Mouse (Mus musculus) bone marrow, adult 2 months (tissue): ENCODE measurements around the gene Ldlr. TPM values are rescaled to one million over a fixed set of nuclear protein-coding genes. Genes with fewer than 3 reads are reported as not detected.

Experiments used
- H3K27ac ChIP-seq: fragments of 200-500 bp; 2 replicates; pipeline ENCODE4 v1.5.1; 2012; ENCODE audit warnings: low read depth, mild to moderate bottlenecking, control low read depth, inconsistent platforms, low read length; ENCODE audit not compliant: control insufficient read depth, poor library complexity, insufficient read depth
- H3K4me1 ChIP-seq: fragments of 200-500 bp; 2 replicates; pipeline ENCODE4 v1.6.1; 2011; ENCODE audit warnings: low read length; ENCODE audit not compliant: control insufficient read depth, insufficient read depth
- H3K4me3 ChIP-seq: fragments of 200-500 bp; replicated peaks from 2 replicates; pipeline ENCODE3; 2011; ENCODE audit warnings: mild to moderate bottlenecking, low read depth, low read length, control low read depth; ENCODE audit not compliant: control insufficient read depth
- CTCF ChIP-seq: fragments of 200-500 bp; IDR thresholded peaks from 2 replicates; pipeline ENCODE4 v1.5.1; 2011; ENCODE audit warnings: low read length, control low read depth; ENCODE audit not compliant: control insufficient read depth, insufficient read depth
- POLR2A ChIP-seq: fragments of 200-500 bp; IDR thresholded peaks from 2 replicates; pipeline ENCODE4 v1.6.1; 2011; ENCODE audit warnings: low read depth, mild to moderate bottlenecking, control low read depth, low read length, borderline replicate concordance; ENCODE audit not compliant: control insufficient read depth
- WGBS: fragments of 180-500 bp; shearing (Covaris S2); methylation state at CpG from one replicate; pipeline ENCODE4 v1.1.7; 2018; 5-methylcytosine and 5-hydroxymethylcytosine counted together
- polyA plus RNA-seq: library from polyadenylated mRNA; stranded (reverse); fragments of >200 nt; gene quantifications from 2 replicates; pipeline ENCODE4 v1.2.4, GENCODE M21; 2011; ENCODE audit warnings: low replicate concordance; ENCODE audit not compliant: missing spikeins, insufficient read depth, insufficient read length

Ldlr gene
- polyA plus RNA-seq, 1 experiment, result 14.5 TPM

- H3K4me3 ChIP-seq, result no peak overlapping the region
- H3K4me1 ChIP-seq, result peaks cover 4% of the 10 kb centered on the region; the same call in 1 of the 2 replicates
- no peak overlapping the region for H3K27ac ChIP-seq
- 96% methylated on average over 17 of the region's 17 CpGs for WGBS
- TF ChIP-seq POLR2A, result no peak
- no peak for TF ChIP-seq CTCF
Measured at GRCm38 (mm10) chr9:21733446-21733845, 10.2 kb downstream of the Ldlr start.

- H3K4me3 ChIP-seq, result no peak overlapping the region
- no peak for TF ChIP-seq CTCF
- TF ChIP-seq POLR2A, result no peak
- WGBS, result 92% methylated on average over 7 of the region's 7 CpGs
Measured at GRCm38 (mm10) chr9:21733989-21734388, 10.7 kb downstream of the Ldlr start.

GRCm38 (mm10) chr9:21735126-21735525 is 11.8 kb downstream of the Ldlr start:
- no peak overlapping the region for H3K27ac ChIP-seq
- TF ChIP-seq CTCF (no peak), POLR2A (no peak)
- WGBS, result 95% methylated on average over 14 of the region's 14 CpGs
- no peaks in the 10 kb centered on the region for H3K4me1 ChIP-seq
- H3K4me3 ChIP-seq, result no peak overlapping the region

More at GRCm38 (mm10) chr9:21733989-21734388, 10.7 kb downstream of the Ldlr start:
- no peak overlapping the region for H3K27ac ChIP-seq
- H3K4me1 ChIP-seq, result peaks cover 3% of the 10 kb centered on the region; the same call in 1 of the 2 replicates

- H3K4me3 ChIP-seq, result no peak overlapping the region
- no peak overlapping the region for H3K27ac ChIP-seq
- 83% methylated on average over 3 of the region's 3 CpGs for WGBS
- H3K4me1 ChIP-seq, result no peaks in the 10 kb centered on the region
- no peak for TF ChIP-seq POLR2A
- TF ChIP-seq CTCF, result no peak
Measured at GRCm38 (mm10) chr9:21736580-21736979, 13.3 kb downstream of the Ldlr start.

- Histone ChIP-seq H3K27ac (no peak overlapping the region), H3K4me1 (no peaks in the 10 kb centered on the region), H3K4me3 (no peak overlapping the region)
- TF ChIP-seq POLR2A (no peak), CTCF (no peak)
- 91% methylated on average over 10 of the region's 10 CpGs for WGBS
Measured at GRCm38 (mm10) chr9:21737188-21737587, 13.9 kb downstream of the Ldlr start.

- H3K4me1 ChIP-seq, result no peaks in the 10 kb centered on the region
- H3K27ac ChIP-seq, result no peak overlapping the region
- TF ChIP-seq CTCF, result no peak
- TF ChIP-seq POLR2A, result no peak
- WGBS, result 92% methylated on average over 7 of the region's 7 CpGs
- H3K4me3 ChIP-seq, result no peak overlapping the region
Measured at GRCm38 (mm10) chr9:21738776-21739175, 15.5 kb downstream of the Ldlr start.

GRCm38 (mm10) chr9:21740427-21740826 is 17.1 kb downstream of the Ldlr start:
- TF ChIP-seq POLR2A (no peak), CTCF (no peak)
- 76% methylated on average over 14 of the region's 14 CpGs for WGBS
- Histone ChIP-seq H3K4me1 (no peaks in the 10 kb centered on the region), H3K4me3 (no peak overlapping the region), H3K27ac (no peak overlapping the region)

- H3K4me3 ChIP-seq, result no peak overlapping the region
- no peak for TF ChIP-seq CTCF
- TF ChIP-seq POLR2A, result no peak
- no peaks in the 10 kb centered on the region for H3K4me1 ChIP-seq
- H3K27ac ChIP-seq, result no peak overlapping the region
- 78% methylated on average over 11 of the region's 11 CpGs for WGBS
Measured at GRCm38 (mm10) chr9:21741514-21741913, 18.2 kb downstream of the Ldlr start.

- Histone ChIP-seq H3K4me3 (no peak overlapping the region), H3K4me1 (no peaks in the 10 kb centered on the region; the same call in 1 of the 2 replicates), H3K27ac (no peak overlapping the region)
- TF ChIP-seq CTCF (no peak), POLR2A (no peak)
- WGBS, result 83% methylated on average over 3 of the region's 3 CpGs
Measured at GRCm38 (mm10) chr9:21747238-21747774, 24.0 kb downstream of the Ldlr start.
